Mouse (Mus musculus) testis, adult 2 months (tissue): ENCODE data around the gene Sf1.

ENCODE experiments used
- CTCF ChIP-seq: fragments of 200-500 bp; IDR thresholded peaks from 2 replicates; pipeline ENCODE4 v1.5.1; 2012; ENCODE audit warnings: low read depth, mild to moderate bottlenecking, inconsistent platforms, low read length, moderate library complexity; ENCODE audit not compliant: control insufficient read depth, insufficient read depth, insufficient replicate concordance
- POLR2A ChIP-seq: fragments of 200-500 bp; IDR thresholded peaks from 2 replicates; pipeline ENCODE4 v1.6.1; 2012; ENCODE audit warnings: low read depth, mild to moderate bottlenecking, inconsistent platforms, low read length, moderate library complexity; ENCODE audit not compliant: control insufficient read depth

DNA sequence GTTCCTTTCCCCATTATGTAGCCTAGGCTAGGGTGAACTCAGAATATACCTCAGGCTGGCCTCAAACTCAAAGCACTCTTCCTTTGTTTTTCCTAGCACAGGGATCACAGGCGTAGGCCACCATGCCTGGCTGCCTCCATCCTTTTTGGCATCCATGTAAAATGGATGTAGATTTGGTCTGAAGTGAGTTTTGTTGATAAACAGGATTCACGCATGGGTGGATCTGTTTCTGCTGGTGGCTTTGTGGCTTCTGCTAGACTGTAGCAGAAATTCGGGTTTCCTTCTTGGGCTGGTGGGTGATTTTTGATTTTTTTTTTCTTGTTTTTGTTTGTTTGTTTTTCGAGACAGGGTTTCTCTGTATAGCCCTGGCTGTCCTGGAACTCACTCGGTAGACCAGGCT, 46.4 kb downstream of the Sf1 start:
- TF ChIP-seq POLR2A (no peak), CTCF (no peak)
